Mouse (Mus musculus) stomach, embryonic 15.5 days (tissue): ENCODE results near the gene Ago3. TPM values are rescaled to one million over a fixed set of nuclear protein-coding genes. Genes with fewer than 3 reads are reported as not detected.

Source experiments
- ATAC-seq: fragments of 200-750 bp; cut with Nextera tagmentation; 2 replicates; pipeline ENCODE4 v1.8.0; 2017; ENCODE audit warnings: low read depth, moderate number of reproducible peaks, moderate TSS enrichment; ENCODE audit not compliant: insufficient read depth, low FRiP score
- H3K27ac ChIP-seq: fragments of 300-500 bp; sonication (generic); 2 replicates; pipeline ENCODE4 v1.5.1; 2015; ENCODE audit warnings: mild to moderate bottlenecking, inconsistent platforms
- H3K27me3 ChIP-seq: fragments of 300-500 bp; sonication (generic); replicated peaks from 2 replicates; pipeline ENCODE4 v1.6.1; 2015; ENCODE audit warnings: inconsistent platforms
- H3K36me3 ChIP-seq: fragments of 300-500 bp; sonication (generic); 2 replicates; pipeline ENCODE4 v1.6.1; 2015; ENCODE audit warnings: inconsistent platforms
- H3K4me1 ChIP-seq: fragments of 300-500 bp; sonication (generic); 2 replicates; pipeline ENCODE4 v1.6.1; 2015; ENCODE audit warnings: inconsistent platforms
- H3K4me2 ChIP-seq: fragments of 300-500 bp; sonication (generic); 2 replicates; pipeline ENCODE4 v1.6.1; 2015; ENCODE audit warnings: mild to moderate bottlenecking, inconsistent platforms
- H3K4me3 ChIP-seq: fragments of 300-500 bp; sonication (generic); replicated peaks from 2 replicates; pipeline ENCODE4 v1.5.1; 2015; ENCODE audit warnings: inconsistent platforms
- H3K9ac ChIP-seq: fragments of 300-500 bp; sonication (generic); 2 replicates; pipeline ENCODE4 v1.6.1; 2015; ENCODE audit warnings: inconsistent platforms
- H3K9me3 ChIP-seq: fragments of 300-500 bp; sonication (generic); 2 replicates; pipeline ENCODE4 v1.6.1; 2016; ENCODE audit warnings: inconsistent platforms
- WGBS: fragments of 180-500 bp; shearing (Covaris S2); methylation state at CpG from one replicate; pipeline ENCODE4 v1.1.7; 2015; 5-methylcytosine and 5-hydroxymethylcytosine counted together
- polyA plus RNA-seq: library from polyadenylated mRNA; unstranded; fragments of >200 nt; fragmentation: Nextera tagmentation; extraction: Ambion mirVana; gene quantifications from 2 replicates; pipeline ENCODE4 v1.2.1, GENCODE M21; 2015

The Ago3 gene
- polyA plus RNA-seq, 1 experiment from 2014 or later: 13.9 TPM

DNA sequence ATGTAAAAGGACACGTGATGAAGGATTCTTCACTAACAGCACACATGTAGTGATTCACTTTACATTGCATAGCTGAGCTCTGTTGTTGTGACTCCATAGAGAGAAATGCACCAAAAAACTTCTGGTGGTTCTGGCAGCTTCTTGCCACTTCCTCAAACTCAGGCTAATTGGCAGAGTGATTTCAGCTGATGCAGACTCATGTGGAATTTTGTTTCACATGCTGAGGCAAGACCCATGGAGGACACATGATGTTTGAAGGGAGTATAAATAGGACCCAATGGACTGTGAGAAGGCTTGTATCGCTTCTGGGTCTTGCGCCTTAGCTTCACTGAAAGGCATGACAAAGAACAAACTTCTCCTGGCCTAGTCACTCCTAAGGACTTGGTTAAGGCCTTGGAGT lies 16.8 kb downstream of the Ago3 start:
- no peak for ATAC-seq
- Histone ChIP-seq H3K27me3 (no peaks in the 10 kb centered on the region), H3K9ac (no peak overlapping the region), H3K9me3 (no peaks in the 10 kb centered on the region), H3K4me2 (no peak overlapping the region), H3K36me3 (no peaks in the 10 kb centered on the region), H3K4me1 (no peaks in the 10 kb centered on the region), H3K4me3 (no peak overlapping the region), H3K27ac (no peak overlapping the region)
- WGBS: 94% methylated on average over 3 of the region's 3 CpGs

DNA sequence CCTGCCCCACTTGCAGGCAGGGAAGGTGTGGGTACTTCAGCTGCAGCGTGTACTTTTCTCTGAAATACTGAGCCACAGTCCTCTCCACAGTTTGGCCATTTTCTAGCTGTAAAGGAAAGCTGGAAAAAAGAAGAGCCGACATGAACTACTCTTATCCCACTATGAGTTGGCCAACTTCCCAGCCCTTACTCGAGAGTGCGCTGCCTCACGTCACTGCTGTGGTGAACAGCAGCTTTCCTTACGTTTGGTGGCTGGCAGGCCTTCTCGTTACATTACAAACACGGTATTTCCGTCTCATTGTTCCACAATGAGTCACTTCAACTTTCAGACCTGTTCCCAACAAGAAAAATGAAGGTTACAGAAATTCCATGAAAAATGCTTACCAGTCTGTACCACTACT lies 57.9 kb downstream of the Ago3 start:
- no peaks in the 10 kb centered on the region for H3K27me3 ChIP-seq
- H3K4me1 ChIP-seq: no peaks in the 10 kb centered on the region
- H3K9ac ChIP-seq: no peak overlapping the region
- no peak overlapping the region for H3K27ac ChIP-seq
- H3K4me2 ChIP-seq: no peak overlapping the region
- peaks cover 8% of the 10 kb centered on the region; the same call in 1 of the 2 replicates for H3K36me3 ChIP-seq
- H3K9me3 ChIP-seq: no peaks in the 10 kb centered on the region
- ATAC-seq: no peak
- 68% methylated on average over 9 of the region's 9 CpGs for WGBS
- H3K4me3 ChIP-seq: no peak overlapping the region

DNA sequence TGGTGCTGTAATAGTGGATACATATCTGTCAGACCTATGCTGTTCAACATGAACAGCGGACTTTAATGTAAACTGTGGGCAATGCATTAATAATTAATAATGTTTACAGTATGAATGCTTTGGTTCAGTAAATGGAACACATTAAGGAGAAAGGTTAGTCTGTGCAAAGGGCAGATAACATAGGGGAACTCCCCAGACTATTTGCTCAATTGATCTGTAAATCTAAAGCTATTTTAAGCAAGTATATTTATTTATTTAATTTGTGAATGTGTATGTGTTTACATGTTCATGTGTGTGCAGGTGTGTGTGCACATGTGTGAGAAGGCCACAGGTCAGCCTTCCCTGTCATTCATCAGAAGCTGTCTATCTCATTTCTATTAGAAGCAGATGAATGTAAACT lies 69.3 kb downstream of the Ago3 start:
- Histone ChIP-seq H3K9me3 (no peaks in the 10 kb centered on the region), H3K27ac (no peak overlapping the region), H3K9ac (no peak overlapping the region), H3K27me3 (no peaks in the 10 kb centered on the region), H3K4me2 (no peak overlapping the region), H3K4me3 (no peak overlapping the region), H3K36me3 (peaks cover 14% of the 10 kb centered on the region; the same call in 1 of the 2 replicates), H3K4me1 (no peaks in the 10 kb centered on the region)
- no peak for ATAC-seq
- WGBS: 94% methylated on average over 1 of the region's 1 CpGs

DNA sequence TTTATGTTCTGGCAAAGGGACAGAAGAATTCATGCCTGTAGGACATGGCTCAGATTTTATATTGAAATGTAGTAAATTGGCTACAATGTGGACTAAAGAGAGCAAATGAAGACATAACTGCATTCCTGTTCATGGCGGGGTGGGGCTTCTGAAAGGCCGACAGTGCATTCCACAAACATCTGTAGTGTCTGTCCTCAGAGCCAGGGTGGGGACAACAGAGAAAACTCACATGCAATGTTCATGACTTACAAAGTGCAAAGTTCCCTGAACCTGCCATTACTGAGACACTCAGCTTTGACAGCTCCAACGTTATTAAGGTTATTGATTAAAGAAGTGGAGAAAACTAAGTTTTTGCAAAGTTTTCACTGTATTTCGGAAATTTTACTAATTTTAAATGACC lies 85.9 kb downstream of the Ago3 start:
- H3K27me3 ChIP-seq: no peaks in the 10 kb centered on the region
- no peak overlapping the region for H3K9ac ChIP-seq
- ATAC-seq: no peak
- H3K36me3 ChIP-seq: peaks cover 9% of the 10 kb centered on the region
- WGBS: 51% methylated on average over 4 of the region's 4 CpGs
- H3K9me3 ChIP-seq: no peaks in the 10 kb centered on the region
- no peaks in the 10 kb centered on the region for H3K4me1 ChIP-seq
- no peak overlapping the region for H3K4me2 ChIP-seq
- H3K4me3 ChIP-seq: no peak overlapping the region
- H3K27ac ChIP-seq: no peak overlapping the region

DNA sequence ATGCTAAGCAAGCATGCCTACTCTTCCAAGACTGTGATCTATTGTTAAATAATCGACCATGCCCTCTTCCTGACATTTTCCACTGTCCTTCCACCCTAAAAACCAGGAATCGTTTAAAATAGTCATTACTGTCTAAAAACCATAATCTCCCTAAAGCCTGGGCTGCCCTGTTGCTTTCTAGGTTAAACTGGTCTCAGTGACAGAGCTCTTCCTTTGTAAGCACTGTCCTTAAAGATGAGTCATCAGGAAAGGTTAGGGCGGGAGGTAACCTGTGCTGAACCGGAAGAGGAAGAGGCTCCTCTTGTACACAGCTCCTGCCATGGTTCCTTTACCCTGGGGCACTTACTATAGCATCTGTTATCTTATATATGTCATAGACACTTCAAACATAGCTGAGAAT lies 89.9 kb downstream of the Ago3 start:
- 50% methylated on average over 4 of the region's 4 CpGs for whole genome bisulfite sequencing
- no peak for ATAC-seq
- Histone ChIP-seq H3K27ac (no peak overlapping the region), H3K27me3 (no peaks in the 10 kb centered on the region), H3K9me3 (no peaks in the 10 kb centered on the region), H3K4me3 (no peak overlapping the region), H3K4me1 (no peaks in the 10 kb centered on the region), H3K36me3 (no peaks in the 10 kb centered on the region), H3K9ac (no peak overlapping the region), H3K4me2 (no peak overlapping the region)

DNA sequence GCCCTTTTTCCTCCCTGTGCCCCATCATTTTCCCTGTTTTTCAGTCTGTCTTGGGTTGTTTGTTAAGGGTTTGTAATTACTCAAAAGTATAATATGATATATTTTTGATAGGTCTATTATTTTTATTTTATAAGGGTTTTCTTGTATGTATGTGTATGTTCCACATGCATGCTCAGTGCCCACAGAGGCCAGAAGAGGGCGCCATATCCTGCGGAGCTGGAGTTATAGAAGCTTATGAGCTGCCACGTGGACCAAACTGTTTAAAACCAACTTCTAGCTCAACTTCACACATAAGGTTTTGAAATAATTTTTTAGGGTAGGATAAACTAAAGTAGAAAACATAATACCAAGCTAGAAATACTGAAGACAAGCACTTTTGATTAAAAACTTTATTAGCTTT lies 97.0 kb downstream of the Ago3 start:
- H3K4me1 ChIP-seq: no peaks in the 10 kb centered on the region
- H3K27me3 ChIP-seq: no peaks in the 10 kb centered on the region
- ATAC-seq: no peak
- no peak overlapping the region for H3K27ac ChIP-seq
- no peaks in the 10 kb centered on the region for H3K36me3 ChIP-seq
- H3K4me3 ChIP-seq: no peak overlapping the region
- 60% methylated on average over 3 of the region's 3 CpGs for WGBS
- no peak overlapping the region for H3K4me2 ChIP-seq
- H3K9ac ChIP-seq: no peak overlapping the region
- H3K9me3 ChIP-seq: no peaks in the 10 kb centered on the region

DNA sequence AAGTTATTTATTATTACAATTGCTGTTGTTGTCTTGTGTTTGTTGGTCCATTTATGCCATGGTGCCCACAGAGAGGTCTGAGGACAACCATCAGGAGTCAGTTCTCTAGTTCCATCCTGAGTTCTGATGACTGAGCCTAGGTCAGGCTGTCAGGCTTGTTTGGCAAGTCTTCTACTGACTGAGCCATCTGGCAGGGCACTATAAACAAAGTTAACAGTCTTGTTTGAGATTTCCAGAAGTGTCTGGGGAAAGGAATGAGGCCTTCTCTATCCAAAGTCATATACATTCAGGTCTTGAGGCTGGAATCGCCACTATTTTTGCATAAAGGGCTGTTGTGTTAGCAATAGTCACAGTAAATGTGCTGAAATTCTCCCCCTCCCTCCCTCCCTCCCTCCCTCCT lies 97.6 kb downstream of the Ago3 start:
- Histone ChIP-seq H3K9ac (no peak overlapping the region), H3K4me1 (no peaks in the 10 kb centered on the region), H3K27me3 (no peaks in the 10 kb centered on the region), H3K4me2 (no peak overlapping the region), H3K36me3 (no peaks in the 10 kb centered on the region), H3K27ac (no peak overlapping the region), H3K9me3 (no peaks in the 10 kb centered on the region), H3K4me3 (no peak overlapping the region)
- WGBS: 29% methylated on average over 1 of the region's 1 CpGs
- no peak for ATAC-seq

DNA sequence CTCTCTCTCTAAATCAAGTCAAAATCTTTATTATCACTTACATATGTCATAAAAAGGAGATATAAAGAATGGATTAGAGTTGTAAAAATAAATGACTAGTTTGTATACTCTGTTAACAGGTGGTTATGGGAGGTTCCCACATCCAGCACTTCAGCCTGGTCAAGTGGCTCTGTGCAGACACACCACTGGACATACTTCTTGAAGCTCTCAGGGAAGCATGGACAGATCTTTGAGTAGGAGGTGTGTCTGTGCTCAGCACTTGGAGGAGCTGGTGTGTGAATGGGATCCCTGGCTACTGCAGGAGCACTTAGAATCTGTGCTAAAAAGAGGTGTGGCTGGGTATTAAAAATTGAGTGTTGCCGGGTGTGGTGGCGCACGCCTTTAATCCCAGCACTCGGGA lies 99.1 kb downstream of the Ago3 start:
- H3K4me3 ChIP-seq: no peak overlapping the region
- no peak for ATAC-seq
- WGBS: 89% methylated on average over 4 of the region's 4 CpGs

DNA sequence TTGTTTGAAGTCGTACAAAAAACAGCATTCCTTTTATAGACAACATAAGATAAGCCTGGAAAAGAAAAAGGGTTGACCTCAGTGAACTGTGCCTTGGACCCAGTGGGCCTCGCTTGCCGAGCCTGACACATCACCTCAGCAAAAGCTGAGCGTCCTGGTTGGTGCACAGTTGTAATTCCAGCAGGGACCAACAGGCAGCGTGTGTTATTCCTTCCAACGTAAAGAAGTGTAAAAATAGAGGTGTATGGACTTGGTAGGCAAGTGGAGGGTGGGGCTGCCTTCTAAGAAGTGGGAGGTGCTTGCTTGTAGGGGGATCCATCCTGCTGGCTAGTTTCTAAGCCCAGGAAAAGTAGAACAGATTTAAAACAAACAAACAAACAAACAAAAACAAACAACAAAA lies 103.3 kb downstream of the Ago3 start:
- Histone ChIP-seq H3K27me3 (no peaks in the 10 kb centered on the region), H3K4me2 (no peak overlapping the region), H3K36me3 (no peaks in the 10 kb centered on the region), H3K4me3 (no peak overlapping the region), H3K9ac (no peak overlapping the region), H3K4me1 (peaks cover 11% of the 10 kb centered on the region; the same call in 1 of the 2 replicates), H3K9me3 (no peaks in the 10 kb centered on the region), H3K27ac (no peak overlapping the region)
- no peak for ATAC-seq
- 22% methylated on average over 6 of the region's 6 CpGs for WGBS

More for the DNA sequence above, 99.1 kb downstream of the Ago3 start:
- no peak overlapping the region for H3K27ac ChIP-seq
- no peaks in the 10 kb centered on the region for H3K36me3 ChIP-seq
- no peaks in the 10 kb centered on the region for H3K9me3 ChIP-seq
- H3K4me2 ChIP-seq: no peak overlapping the region
- no peak overlapping the region for H3K9ac ChIP-seq
- peaks cover 3% of the 10 kb centered on the region; the same call in 1 of the 2 replicates for H3K4me1 ChIP-seq
- no peaks in the 10 kb centered on the region for H3K27me3 ChIP-seq

DNA sequence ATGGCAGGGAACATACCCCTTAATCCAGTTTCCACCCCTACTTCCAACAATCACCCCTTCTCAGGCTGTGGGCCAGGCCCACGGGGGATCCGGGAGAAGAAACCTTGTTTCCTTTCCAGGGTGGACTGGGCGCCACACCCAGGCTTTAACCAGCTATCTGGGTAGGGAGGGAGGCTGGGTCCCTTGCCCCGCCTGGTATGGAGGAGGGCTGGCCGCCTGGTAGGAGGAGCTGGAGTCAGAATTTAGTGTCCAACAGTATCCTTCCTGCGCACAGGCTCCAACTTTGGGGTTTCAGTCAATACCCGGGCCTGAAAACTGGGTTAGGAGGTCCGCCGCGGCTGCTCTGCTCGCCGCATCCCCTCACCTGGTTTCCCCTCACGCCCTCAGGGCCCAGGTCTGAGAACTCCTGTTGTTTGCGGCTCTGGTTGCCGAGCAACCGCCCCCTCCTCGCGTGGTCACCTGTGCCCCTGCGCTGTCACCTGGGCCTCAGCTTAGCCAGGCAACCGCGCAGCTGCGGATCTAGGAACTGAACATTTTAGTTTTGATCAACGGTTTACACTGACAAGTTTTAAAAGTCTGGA lies 104.0 kb downstream of the Ago3 start, which contains the start of gene Tekt2:
Gene Tekt2, minus strand, starts transcription at position 408 of the 581 bp plus-strand sequence.
- H3K4me1 ChIP-seq: peaks cover 17% of the 10 kb centered on the region
- H3K9me3 ChIP-seq: no peaks in the 10 kb centered on the region
- H3K27ac ChIP-seq: peak within 1 kb of the TSS; percentile 5; the same call in 1 of the 2 replicates
- peak within 1 kb of the TSS; percentile 27 for H3K4me3 ChIP-seq
- 8% methylated on average over 23 of the region's 23 CpGs for WGBS
- peak within 1 kb of the TSS; percentile 58 for H3K4me2 ChIP-seq
- H3K9ac ChIP-seq: 0 out of 2 replicates have a peak within 1 kb of the TSS, but pooled peaks have one; percentile 12
- peak; percentile 54; the same call in 1 of the 2 replicates for ATAC-seq
- no peaks in the 10 kb centered on the region for H3K27me3 ChIP-seq
- H3K36me3 ChIP-seq: no peaks in the 10 kb centered on the region

DNA sequence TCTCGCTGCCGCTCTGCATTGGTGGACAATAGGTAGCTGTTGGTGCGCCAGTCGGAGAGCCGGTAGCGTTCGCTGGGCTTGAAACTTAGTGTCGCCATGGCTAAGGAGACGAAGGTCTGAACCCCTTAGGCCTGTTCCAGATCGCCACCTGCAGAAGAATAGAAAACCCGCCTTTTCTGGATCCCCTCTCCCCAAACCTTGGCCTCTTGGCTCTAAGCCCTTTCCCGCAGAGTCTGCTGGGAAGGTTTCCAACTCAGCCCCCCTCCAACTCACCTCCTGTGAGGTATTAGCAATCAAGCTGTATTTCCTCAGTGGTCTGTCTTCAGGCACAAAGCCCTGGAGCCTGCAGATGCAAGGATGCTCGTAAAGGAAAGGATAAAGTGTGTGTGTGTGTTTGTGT lies 104.5 kb downstream of the Ago3 start:
- peak; percentile 5; the same call in 1 of the 2 replicates for ATAC-seq
- Histone ChIP-seq H3K9ac (no peak overlapping the region), H3K4me3 (peak overlapping the region; percentile 27; the same call in 1 of the 2 replicates), H3K4me2 (peak overlapping the region; percentile 58), H3K4me1 (peaks cover 20% of the 10 kb centered on the region), H3K27ac (peak overlapping the region; percentile 5; the same call in 1 of the 2 replicates), H3K9me3 (no peaks in the 10 kb centered on the region), H3K27me3 (no peaks in the 10 kb centered on the region), H3K36me3 (no peaks in the 10 kb centered on the region)
- WGBS: 35% methylated on average over 13 of the region's 13 CpGs

DNA sequence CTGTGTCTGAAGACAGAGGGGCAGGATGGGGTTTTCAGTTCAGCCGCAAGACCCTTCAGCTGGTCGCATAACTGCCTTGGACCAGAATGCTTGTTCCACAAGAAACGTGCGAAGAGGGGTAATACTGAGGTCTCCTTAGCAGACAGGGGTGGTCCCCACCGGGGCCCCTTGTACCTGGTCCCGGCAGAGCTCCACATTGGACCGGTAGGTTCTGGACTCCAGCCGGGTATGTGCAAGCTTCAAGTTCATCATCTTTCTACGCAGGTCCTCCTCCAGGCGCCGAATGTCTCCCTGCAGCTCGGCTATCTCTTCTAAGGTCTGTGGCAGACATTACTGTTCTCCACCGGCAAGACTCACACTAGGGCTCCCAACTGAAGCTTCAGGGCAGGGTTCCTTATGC lies 106.7 kb downstream of the Ago3 start:
- no peaks in the 10 kb centered on the region for H3K27me3 ChIP-seq
- no peaks in the 10 kb centered on the region for H3K9me3 ChIP-seq
- no peak overlapping the region for H3K9ac ChIP-seq
- 90% methylated on average over 13 of the region's 13 CpGs for WGBS
- H3K4me2 ChIP-seq: no peak overlapping the region
- peaks cover 20% of the 10 kb centered on the region for H3K4me1 ChIP-seq
- H3K27ac ChIP-seq: no peak overlapping the region
- ATAC-seq: no peak
- no peak overlapping the region for H3K4me3 ChIP-seq
- peaks cover 8% of the 10 kb centered on the region; the same call in 1 of the 2 replicates for H3K36me3 ChIP-seq
